Mouse (Mus musculus) gastrocnemius, adult 2 months (tissue): ENCODE results near the gene Tbca. TPM values are rescaled to one million over a fixed set of nuclear protein-coding genes. Genes with fewer than 3 reads are reported as not detected.

ENCODE experiments used
- DNase-seq: peaks from one replicate; pipeline ENCODE4 v3.0.0; 2022
- H3K27ac ChIP-seq: fragments of 200-600 bp; 2 replicates; pipeline ENCODE4 v1.8.1; 2022; ENCODE audit warnings: mild to moderate bottlenecking
- H3K4me3 ChIP-seq: fragments of 200-600 bp; 2 replicates; pipeline ENCODE4 v1.8.1; 2022; ENCODE audit warnings: mild to moderate bottlenecking, moderate library complexity
- CTCF ChIP-seq: fragments of 200-600 bp; IDR thresholded peaks from 2 replicates; pipeline ENCODE4 v1.8.1; 2022; ENCODE audit warnings: antibody characterized with exemption, mild to moderate bottlenecking, moderate library complexity
- intact Hi-C: fragments of 180-260 bp; cut with DNase I; formaldehyde crosslinking; loops from one replicate; pipeline ENCODE4 v1.15.1; 2025
- total RNA-seq, 2 experiments: library from RNA; stranded (reverse); gene quantifications; 2 replicates each; pipeline ENCODE4 v1.2.3; 2021

Gene Tbca
- total RNA-seq, 2 experiments from 2014 or later = 50.9 to 79.1 TPM

DNA sequence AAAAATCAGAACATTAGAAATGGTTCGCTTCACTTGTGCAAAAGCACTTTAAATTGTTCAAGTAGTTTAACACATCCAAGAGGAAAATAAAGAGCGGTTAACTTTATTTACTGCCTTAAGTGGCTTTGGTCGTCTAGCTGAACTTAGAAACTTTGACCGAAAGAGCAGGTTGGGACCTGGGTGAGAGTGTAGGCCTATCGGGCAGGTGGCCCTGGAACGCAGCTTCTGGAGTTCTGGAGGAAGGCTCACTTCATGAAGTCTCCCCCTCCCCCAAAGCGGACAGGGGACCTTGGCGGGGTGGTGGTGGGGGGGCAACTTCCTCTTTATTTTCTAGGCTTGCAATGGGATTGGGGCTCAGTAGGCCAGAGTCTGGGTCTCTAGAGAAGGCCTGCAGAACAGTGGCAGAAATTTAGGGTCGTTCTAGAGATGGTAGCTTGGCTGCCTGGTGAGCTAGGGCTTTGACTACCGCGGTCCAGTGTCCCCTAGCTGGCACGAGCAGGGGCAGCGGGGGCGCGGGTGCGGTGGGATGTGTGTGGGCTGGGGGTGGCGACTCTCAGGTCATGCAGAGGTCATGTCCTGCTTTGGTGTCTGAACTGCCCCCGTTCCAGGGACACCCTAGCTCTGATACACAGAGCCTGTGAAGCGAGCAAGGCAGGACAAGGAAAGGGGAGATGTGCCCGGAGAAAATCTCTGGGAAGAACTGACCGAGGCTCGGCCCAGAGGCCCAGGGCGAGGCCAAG lies 86.1 kb downstream of the Tbca start:
- no peak for TF ChIP-seq CTCF
- no peak for DNase-seq
- intact Hi-C loops = no loop called here
- Histone ChIP-seq H3K27ac (no peak overlapping the region), H3K4me3 (no peak overlapping the region)

DNA sequence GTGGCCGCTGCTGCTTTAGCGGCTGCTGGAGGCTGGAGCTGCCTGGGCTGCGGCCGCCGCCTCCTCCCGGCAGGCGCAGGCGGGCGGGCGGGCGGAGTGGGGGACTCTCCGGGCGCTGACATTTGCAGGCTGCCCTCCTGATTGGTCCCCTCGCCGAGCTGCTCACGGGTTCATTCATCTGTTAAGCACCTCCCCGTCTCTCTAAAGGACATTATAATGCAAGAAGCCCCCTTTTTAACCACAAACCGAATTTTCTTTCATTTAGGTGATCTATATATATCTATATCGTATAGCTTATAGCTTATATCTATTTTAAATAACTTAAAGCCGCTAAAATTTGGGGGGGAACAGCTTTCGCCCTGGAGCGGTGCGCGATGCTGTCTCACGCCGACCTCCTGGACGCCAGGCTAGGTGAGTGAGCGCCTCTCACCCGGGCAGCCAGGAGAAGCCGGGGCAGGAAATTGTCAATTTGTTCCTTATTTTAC lies 86.7 kb downstream of the Tbca start, which contains the start of gene Otp:
TSS of gene Otp (plus strand) at position 207 of the 485 bp plus-strand sequence.
- no peak within 1 kb of the TSS for H3K27ac ChIP-seq
- intact Hi-C loops = no loop called here
- H3K4me3 ChIP-seq = no peak within 1 kb of the TSS
- DNase-seq = no peak
- TF ChIP-seq CTCF = no peak

DNA sequence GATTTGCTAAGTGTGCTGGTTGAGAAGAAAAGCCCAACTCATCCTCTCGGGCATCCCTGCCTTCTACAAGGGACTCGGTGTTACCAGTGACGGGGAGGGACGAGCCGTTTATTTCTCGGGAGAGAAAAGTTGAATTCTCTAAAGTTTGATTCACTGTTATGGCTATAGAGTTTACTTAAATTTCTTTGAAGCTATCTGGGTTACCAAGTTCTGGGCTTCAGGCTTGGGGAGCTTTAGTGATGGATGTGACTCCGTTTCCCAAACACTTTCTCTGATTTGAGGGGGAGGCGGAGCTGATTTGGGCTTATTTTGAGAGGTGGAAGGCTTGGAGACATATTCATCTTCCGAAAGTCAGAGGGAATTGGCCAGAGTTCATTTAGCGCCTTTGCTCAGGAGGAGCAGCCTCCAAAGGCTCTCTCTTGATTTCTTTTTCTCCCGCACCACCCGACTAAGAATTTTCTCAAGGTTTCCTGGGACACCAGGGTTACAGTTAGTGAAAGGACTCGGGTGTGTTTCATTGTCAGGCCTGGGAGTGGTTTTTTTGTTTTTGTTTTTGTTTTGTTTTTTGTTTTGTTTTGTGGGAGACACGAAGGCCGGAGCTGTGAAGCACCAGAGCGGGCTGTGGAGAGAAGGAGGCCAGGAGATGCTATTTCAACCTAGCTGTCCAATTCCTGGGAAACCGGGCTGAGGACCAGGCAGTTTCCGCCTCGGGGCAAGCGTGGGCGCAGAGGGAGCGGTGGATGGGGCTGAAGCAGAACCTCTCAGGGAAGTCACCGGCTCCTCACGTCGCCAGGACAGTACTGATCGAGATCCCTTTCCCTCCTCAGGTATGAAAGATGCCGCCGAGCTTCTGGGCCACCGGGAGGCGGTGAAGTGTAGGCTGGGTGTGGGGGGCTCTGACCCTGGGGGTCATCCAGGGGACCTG lies 87.8 kb downstream of the Tbca start:
- no peak for DNase-seq
- TF ChIP-seq CTCF = no peak
- Histone ChIP-seq H3K27ac (no peak overlapping the region), H3K4me3 (no peak overlapping the region)
- intact Hi-C loops = no loop called here

DNA sequence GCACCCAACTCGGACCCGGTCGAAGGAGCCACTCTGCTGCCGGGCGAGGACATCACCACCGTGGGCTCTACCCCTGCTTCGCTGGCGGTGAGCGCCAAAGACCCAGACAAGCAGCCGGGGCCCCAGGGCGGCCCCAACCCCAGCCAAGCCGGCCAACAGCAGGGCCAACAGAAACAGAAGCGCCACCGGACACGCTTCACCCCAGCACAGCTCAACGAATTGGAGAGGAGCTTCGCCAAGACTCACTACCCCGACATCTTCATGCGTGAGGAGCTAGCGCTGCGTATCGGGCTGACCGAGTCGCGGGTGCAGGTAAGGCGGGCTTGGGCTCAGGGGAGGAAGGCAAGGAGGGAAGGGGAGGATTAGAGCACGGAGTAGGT lies 88.5 kb downstream of the Tbca start:
- Histone ChIP-seq H3K27ac (no peak overlapping the region), H3K4me3 (no peak overlapping the region)
- DNase-seq = no peak
- intact Hi-C loops = no loop called here
- no peak for TF ChIP-seq CTCF

DNA sequence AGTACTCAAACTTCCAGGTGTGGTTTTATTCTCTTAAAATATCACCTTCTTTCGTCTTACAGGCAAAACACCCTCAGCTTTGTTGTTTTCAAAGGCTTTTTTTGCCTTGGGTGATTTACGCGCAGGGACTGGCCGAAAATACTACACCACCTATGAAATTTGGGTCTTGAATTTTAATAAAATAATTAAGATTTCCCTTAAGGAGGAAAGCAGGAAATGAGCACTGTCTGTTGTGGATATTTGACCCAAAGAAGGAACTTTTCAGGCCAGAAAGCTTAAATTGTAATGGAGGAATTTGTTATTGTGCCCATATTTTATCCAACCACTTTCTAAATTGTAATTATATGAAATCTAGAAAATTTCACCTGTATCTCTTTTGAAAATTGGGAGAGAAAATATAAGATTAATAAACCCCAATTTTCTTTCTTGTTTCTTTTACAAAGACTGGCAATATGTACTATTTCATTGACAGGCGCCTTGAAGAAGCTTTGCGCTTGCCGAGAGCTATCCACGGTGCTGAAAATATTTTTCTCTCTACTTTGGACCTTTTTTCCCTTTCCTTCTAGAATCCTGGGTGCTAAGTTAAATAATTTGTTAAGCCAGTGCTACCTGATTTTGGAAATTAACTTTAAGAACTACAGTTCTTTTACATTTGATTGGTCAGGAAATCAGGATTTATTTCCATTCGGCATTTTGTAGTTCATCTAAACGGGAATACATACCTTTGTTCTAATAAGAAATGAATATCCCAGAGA lies 89.5 kb downstream of the Tbca start:
- no peak for TF ChIP-seq CTCF
- no peak overlapping the region for H3K27ac ChIP-seq
- DNase-seq = no peak
- no peak overlapping the region for H3K4me3 ChIP-seq
- intact Hi-C loops = no loop called here

DNA sequence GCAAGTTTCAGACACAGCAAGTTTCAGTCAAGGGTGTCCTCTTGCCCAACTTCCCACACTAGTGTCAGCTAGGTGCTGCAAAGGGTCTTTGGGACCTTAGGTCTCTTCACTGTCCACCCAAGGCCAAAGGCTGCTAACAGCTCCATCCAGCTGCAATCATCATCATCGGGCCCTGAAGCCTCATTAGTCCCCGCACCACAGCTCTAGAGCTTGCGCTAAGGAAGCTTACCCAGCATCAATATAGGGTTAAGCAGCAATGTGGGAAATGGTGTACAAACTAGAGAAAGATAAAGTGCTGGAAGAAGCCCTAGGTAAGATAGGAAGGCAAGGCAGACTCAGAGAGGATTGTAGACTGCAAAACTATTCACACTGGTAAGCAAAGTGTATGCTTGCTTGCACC lies 92.5 kb downstream of the Tbca start:
- Histone ChIP-seq H3K4me3 (no peak overlapping the region), H3K27ac (no peak overlapping the region)
- intact Hi-C loops = no loop called here
- DNase-seq = no peak
- TF ChIP-seq CTCF = no peak

DNA sequence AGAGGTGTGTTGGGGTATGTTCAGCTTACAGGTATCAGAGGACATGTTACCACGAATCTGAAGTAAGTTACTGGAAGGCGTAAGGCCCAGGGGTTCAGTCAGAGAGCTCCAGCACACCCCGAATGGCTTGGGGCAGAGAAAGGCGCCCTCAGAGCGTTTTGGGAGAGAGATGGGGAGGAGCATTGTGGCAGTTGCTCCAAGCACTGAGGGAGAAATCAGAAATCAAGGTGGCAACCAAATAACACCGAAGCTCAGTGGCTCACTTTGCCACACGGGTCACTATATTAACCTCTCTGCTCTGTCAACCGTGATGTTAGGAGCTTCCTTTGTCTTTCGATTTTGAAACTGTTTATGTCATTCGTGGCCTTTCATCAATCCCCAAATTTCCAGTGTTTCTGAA lies 93.5 kb downstream of the Tbca start:
- intact Hi-C loops = no loop called here
- Histone ChIP-seq H3K4me3 (peak overlapping the region; percentile 74), H3K27ac (no peak overlapping the region)
- TF ChIP-seq CTCF = no peak
- DNase-seq = no peak

DNA sequence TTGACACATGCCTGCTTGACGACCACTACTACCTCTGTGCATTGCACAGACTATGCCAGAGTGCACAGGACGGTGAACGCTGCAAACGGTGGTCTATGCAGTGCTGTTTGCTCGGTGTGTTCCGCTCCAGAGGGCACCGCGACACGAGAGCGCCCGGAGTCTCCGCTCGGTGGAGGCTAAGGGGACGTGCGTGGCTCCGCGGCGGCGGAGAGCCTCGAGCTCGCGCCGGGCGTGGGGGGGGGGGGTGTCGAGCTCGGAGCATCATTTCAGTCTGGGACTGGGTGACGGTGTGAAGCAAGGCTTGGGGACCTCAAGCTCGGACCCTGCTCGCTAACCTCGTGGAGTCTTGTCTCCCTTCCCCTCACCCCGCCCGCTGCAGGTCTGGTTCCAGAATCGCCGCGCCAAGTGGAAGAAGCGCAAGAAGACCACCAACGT lies 94.0 kb downstream of the Tbca start:
- H3K27ac ChIP-seq = no peak overlapping the region
- no peak for TF ChIP-seq CTCF
- intact Hi-C loops = no loop called here
- no peak for DNase-seq
- peak overlapping the region; percentile 74 for H3K4me3 ChIP-seq

DNA sequence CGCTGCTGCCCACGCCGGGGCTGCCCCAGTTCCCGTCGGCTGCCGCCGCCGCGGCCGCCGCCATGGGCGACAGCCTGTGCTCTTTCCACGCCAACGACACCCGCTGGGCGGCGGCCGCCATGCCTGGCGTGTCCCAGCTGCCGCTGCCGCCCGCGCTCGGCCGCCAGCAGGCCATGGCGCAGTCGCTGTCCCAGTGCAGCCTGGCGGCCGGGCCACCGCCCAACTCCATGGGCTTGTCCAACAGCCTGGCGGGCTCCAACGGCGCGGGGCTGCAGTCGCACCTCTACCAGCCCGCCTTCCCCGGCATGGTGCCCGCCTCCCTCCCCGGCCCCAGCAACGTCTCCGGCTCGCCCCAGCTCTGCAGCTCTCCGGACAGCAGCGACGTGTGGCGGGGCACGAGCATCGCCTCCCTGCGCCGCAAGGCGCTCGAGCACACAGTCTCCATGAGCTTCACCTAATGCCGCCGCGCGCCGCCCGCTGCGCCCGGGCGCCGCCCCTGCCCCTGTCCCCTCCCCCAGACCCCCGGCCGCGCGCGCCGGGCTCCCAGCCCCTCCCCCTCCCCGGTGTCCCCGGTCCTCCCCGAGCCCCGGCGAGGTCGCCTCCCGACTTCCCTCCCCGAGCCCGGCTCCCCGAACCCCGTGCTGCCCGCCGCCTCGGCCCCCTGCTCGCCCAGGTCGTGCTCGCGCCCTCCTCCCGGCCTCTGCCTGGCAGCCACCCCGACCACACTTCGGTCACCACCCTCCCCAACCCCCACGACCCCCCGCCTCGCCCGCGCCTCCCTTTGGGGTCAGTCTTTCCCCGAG lies 94.7 kb downstream of the Tbca start:
- peak; percentile 11; the same call in 1 of the 2 replicates for TF ChIP-seq CTCF
- Histone ChIP-seq H3K27ac (no peak overlapping the region), H3K4me3 (peak overlapping the region; percentile 74)
- intact Hi-C loops = no loop called here
- DNase-seq = peak; percentile 68

DNA sequence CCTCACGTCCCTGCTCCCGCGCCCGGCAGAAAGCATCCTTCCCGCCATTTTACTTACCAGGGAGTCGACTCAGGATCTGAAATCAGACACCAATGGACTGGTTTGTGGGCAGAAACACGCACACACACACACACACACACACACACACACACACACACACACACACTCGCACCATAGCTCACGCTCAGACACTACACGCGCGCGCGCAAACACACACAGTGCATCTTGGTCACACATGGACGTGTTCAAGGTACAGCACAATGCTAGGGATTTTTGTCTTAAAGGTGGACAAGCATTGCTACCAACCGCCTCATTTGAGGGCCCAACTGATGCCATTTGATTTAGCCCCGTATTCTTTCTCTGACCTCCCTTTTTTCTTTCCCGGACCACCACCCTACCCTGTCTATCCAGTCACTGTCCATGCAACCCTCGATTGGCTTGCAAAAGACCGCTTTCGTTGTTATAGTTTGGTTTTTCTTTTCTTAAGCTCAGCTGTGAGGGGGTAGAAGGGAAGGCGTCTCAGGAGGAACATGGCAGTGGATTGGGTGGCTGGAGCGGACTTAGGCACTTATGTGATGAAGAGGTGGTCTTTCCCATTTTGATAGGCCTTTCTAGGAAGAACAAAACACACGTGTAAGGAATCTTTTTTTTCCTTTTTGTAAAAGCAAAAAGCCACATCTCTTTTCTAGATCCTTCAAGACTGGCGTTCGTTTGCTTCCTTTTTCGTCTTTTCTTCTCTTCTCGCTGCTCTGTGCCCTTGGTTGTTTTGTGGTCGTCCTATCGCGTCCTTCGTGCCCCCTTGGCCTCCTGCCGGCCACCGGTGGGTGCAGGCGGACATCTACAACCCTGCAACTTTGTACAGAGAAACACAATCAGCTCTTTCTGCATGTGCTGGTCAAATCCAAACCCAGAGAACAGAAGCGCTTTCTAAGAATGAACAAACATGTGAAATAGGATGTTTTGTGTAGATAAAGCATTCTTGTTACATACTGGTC lies 95.6 kb downstream of the Tbca start:
- Histone ChIP-seq H3K4me3 (peak overlapping the region; percentile 74), H3K27ac (no peak overlapping the region)
- TF ChIP-seq CTCF = no peak
- DNase-seq = no peak
- intact Hi-C loops = no loop called here
